Mouse (Mus musculus): ENCODE measurements around the gene Castor1. TPM values are rescaled to one million over a fixed set of nuclear protein-coding genes. Genes with fewer than 3 reads are reported as not detected.
"Not testable (repeated sequence)": the region's sequence is repeated elsewhere in the genome, so short reads cannot be mapped to it uniquely, and the experiment has no call there.

Castor1 gene
- polyA plus RNA-seq (2014; fragmentation: Nextera tagmentation; extraction: Ambion mirVana) = 1.6 and 2.1 TPM in 2 replicates

- H3K9me3 ChIP-seq (ENCODE audit: control insufficient read depth, low read length) = peaks cover 5% of the 10 kb centered on the region; the same call in 1 of the 2 replicates
- no peak within 1 kb of the TSS for H3K27ac ChIP-seq (replicated peaks; ENCODE audit: low read depth, low read length)
- peaks cover 18% of the 10 kb centered on the region for H3K27me3 ChIP-seq (ENCODE audit: control insufficient read depth, insufficient read depth, low read length)
- peak within 1 kb of the TSS; percentile 64 for H3K4me2 ChIP-seq (ENCODE audit: low read length)
- WGBS = 2% methylated on average over 56 of the region's 56 CpGs
- H3K9ac ChIP-seq (replicated peaks; ENCODE audit: low read length) = peak within 1 kb of the TSS; percentile 37; the same call in 1 of the 2 replicates
- peak within 1 kb of the TSS; percentile 34 for H3K4me3 ChIP-seq (replicated peaks; ENCODE audit: low read depth, low read length)
- ATAC-seq (ENCODE audit: low FRiP score, low TSS enrichment) (peak; percentile 73), DNase-seq (peak; percentile 73)
- peaks cover 8% of the 10 kb centered on the region; the same call in 1 of the 2 replicates for H3K4me1 ChIP-seq (ENCODE audit: control insufficient read depth, insufficient read depth, low read length)
- H3K36me3 ChIP-seq (ENCODE audit: control insufficient read depth, insufficient read depth, low read length) = peaks cover 24% of the 10 kb centered on the region
These were observed at the start of gene Castor1 for GRCm38 (mm10) chr11:4217914-4218629. Gene Castor1 (plus strand): TSS chr11:4218225.

- no peak for DNase-seq
These were observed 43.4 kb upstream of the Castor1 start for GRCm38 (mm10) chr11:4174586-4174985.

GRCm38 (mm10) chr11:4177716-4178115, 40.3 kb upstream of the Castor1 start:
- H3K4me3 ChIP-seq (replicated peaks; ENCODE audit: low read depth, low read length) = no peak overlapping the region
- no peak overlapping the region for H3K27ac ChIP-seq (replicated peaks; ENCODE audit: low read depth, low read length)
- H3K4me1 ChIP-seq (ENCODE audit: control insufficient read depth, insufficient read depth, low read length) = no peaks in the 10 kb centered on the region
- no peaks in the 10 kb centered on the region for H3K9me3 ChIP-seq (ENCODE audit: control insufficient read depth, low read length)
- DNase-seq (no peak), ATAC-seq (ENCODE audit: low FRiP score, low TSS enrichment) (no peak)
- no peak overlapping the region for H3K9ac ChIP-seq (replicated peaks; ENCODE audit: low read length)
- no peak overlapping the region for H3K4me2 ChIP-seq (ENCODE audit: low read length)
- peaks cover 100% of the 10 kb centered on the region for H3K36me3 ChIP-seq (ENCODE audit: control insufficient read depth, insufficient read depth, low read length)
- WGBS = 90% methylated on average over 4 of the region's 4 CpGs
- H3K27me3 ChIP-seq (ENCODE audit: control insufficient read depth, insufficient read depth, low read length) = no peaks in the 10 kb centered on the region

More at GRCm38 (mm10) chr11:4174586-4174985, 43.4 kb upstream of the Castor1 start:
- Histone ChIP-seq H3K4me3 (replicated peaks; ENCODE audit: low read depth, low read length) (no peak overlapping the region), H3K9me3 (ENCODE audit: control insufficient read depth, low read length) (no peaks in the 10 kb centered on the region), H3K27ac (replicated peaks; ENCODE audit: low read depth, low read length) (no peak overlapping the region), H3K36me3 (ENCODE audit: control insufficient read depth, insufficient read depth, low read length) (peaks cover 99% of the 10 kb centered on the region), H3K4me2 (ENCODE audit: low read length) (no peak overlapping the region), H3K4me1 (ENCODE audit: control insufficient read depth, insufficient read depth, low read length) (no peaks in the 10 kb centered on the region), H3K9ac (replicated peaks; ENCODE audit: low read length) (no peak overlapping the region), H3K27me3 (ENCODE audit: control insufficient read depth, insufficient read depth, low read length) (no peaks in the 10 kb centered on the region)
- 77% methylated on average over 5 of the region's 5 CpGs for WGBS
- ATAC-seq (ENCODE audit: low FRiP score, low TSS enrichment) = no peak

- peaks cover 63% of the 10 kb centered on the region for H3K36me3 ChIP-seq (ENCODE audit: control insufficient read depth, insufficient read depth, low read length)
- H3K9ac ChIP-seq (replicated peaks; ENCODE audit: low read length) = no peak overlapping the region
- 13% methylated on average over 1 of the region's 1 CpGs for WGBS
- DNase-seq = no peak
- H3K9me3 ChIP-seq (ENCODE audit: control insufficient read depth, low read length) = no peaks in the 10 kb centered on the region
- no peak overlapping the region for H3K27ac ChIP-seq (replicated peaks; ENCODE audit: low read depth, low read length)
- no peak overlapping the region for H3K4me3 ChIP-seq (replicated peaks; ENCODE audit: low read depth, low read length)
- no peaks in the 10 kb centered on the region for H3K27me3 ChIP-seq (ENCODE audit: control insufficient read depth, insufficient read depth, low read length)
- H3K4me1 ChIP-seq (ENCODE audit: control insufficient read depth, insufficient read depth, low read length) = peaks cover 1% of the 10 kb centered on the region; the same call in 1 of the 2 replicates
- no peak for ATAC-seq (ENCODE audit: low FRiP score, low TSS enrichment)
- H3K4me2 ChIP-seq (ENCODE audit: low read length) = no peak overlapping the region
These were observed 36.0 kb upstream of the Castor1 start for GRCm38 (mm10) chr11:4182061-4182460.

- peaks cover 48% of the 10 kb centered on the region for H3K36me3 ChIP-seq (ENCODE audit: control insufficient read depth, insufficient read depth, low read length)
- ATAC-seq (ENCODE audit: low FRiP score, low TSS enrichment) = no peak
- no peaks in the 10 kb centered on the region for H3K9me3 ChIP-seq (ENCODE audit: control insufficient read depth, low read length)
- H3K4me2 ChIP-seq (ENCODE audit: low read length) = no peak overlapping the region
- H3K9ac ChIP-seq (replicated peaks; ENCODE audit: low read length) = no peak overlapping the region
- H3K27me3 ChIP-seq (ENCODE audit: control insufficient read depth, insufficient read depth, low read length) = no peaks in the 10 kb centered on the region
- no peak overlapping the region for H3K27ac ChIP-seq (replicated peaks; ENCODE audit: low read depth, low read length)
- H3K4me1 ChIP-seq (ENCODE audit: control insufficient read depth, insufficient read depth, low read length) = peaks cover 10% of the 10 kb centered on the region
- H3K4me3 ChIP-seq (replicated peaks; ENCODE audit: low read depth, low read length) = no peak overlapping the region
- peak; percentile 53 for DNase-seq
These were observed 34.5 kb upstream of the Castor1 start for GRCm38 (mm10) chr11:4183511-4183910.

- H3K27ac ChIP-seq (replicated peaks; ENCODE audit: low read depth, low read length) = no peak overlapping the region
- DNase-seq (no peak), ATAC-seq (ENCODE audit: low FRiP score, low TSS enrichment) (no peak)
- peaks cover 10% of the 10 kb centered on the region for H3K4me1 ChIP-seq (ENCODE audit: control insufficient read depth, insufficient read depth, low read length)
- H3K9ac ChIP-seq (replicated peaks; ENCODE audit: low read length) = no peak overlapping the region
- no peaks in the 10 kb centered on the region for H3K27me3 ChIP-seq (ENCODE audit: control insufficient read depth, insufficient read depth, low read length)
- 84% methylated on average over 4 of the region's 4 CpGs for WGBS
- H3K36me3 ChIP-seq (ENCODE audit: control insufficient read depth, insufficient read depth, low read length) = peaks cover 39% of the 10 kb centered on the region
- H3K4me3 ChIP-seq (replicated peaks; ENCODE audit: low read depth, low read length) = no peak overlapping the region
- no peaks in the 10 kb centered on the region for H3K9me3 ChIP-seq (ENCODE audit: control insufficient read depth, low read length)
- no peak overlapping the region for H3K4me2 ChIP-seq (ENCODE audit: low read length)
These were observed 33.6 kb upstream of the Castor1 start for GRCm38 (mm10) chr11:4184251-4184952.

- H3K4me2 ChIP-seq (ENCODE audit: low read length); ATAC-seq (ENCODE audit: low FRiP score, low TSS enrichment); H3K4me1 ChIP-seq (ENCODE audit: control insufficient read depth, insufficient read depth, low read length); H3K9me3 ChIP-seq (ENCODE audit: control insufficient read depth, low read length); H3K27ac ChIP-seq (replicated peaks; ENCODE audit: low read depth, low read length); H3K9ac ChIP-seq (replicated peaks; ENCODE audit: low read length); DNase-seq; H3K27me3 ChIP-seq (ENCODE audit: control insufficient read depth, insufficient read depth, low read length); H3K4me3 ChIP-seq (replicated peaks; ENCODE audit: low read depth, low read length): not testable (repeated sequence)
- WGBS = 95% methylated on average over 6 of the region's 6 CpGs
- peaks cover 29% of the 10 kb centered on the region for H3K36me3 ChIP-seq (ENCODE audit: control insufficient read depth, insufficient read depth, low read length)
These were observed 32.5 kb upstream of the Castor1 start for GRCm38 (mm10) chr11:4185480-4185879.

GRCm38 (mm10) chr11:4186486-4187317, 31.3 kb upstream of the Castor1 start, which contains the start of gene Tbc1d10a:
Gene Tbc1d10a (plus strand): TSS chr11:4186789.
- H3K27me3 ChIP-seq (ENCODE audit: control insufficient read depth, insufficient read depth, low read length) = no peaks in the 10 kb centered on the region
- peak; percentile 99 for DNase-seq
- peak; percentile 100 for ATAC-seq (ENCODE audit: low FRiP score, low TSS enrichment)
- H3K4me1 ChIP-seq (ENCODE audit: control insufficient read depth, insufficient read depth, low read length) = peaks cover 10% of the 10 kb centered on the region
- peak within 1 kb of the TSS; percentile 84 for H3K9ac ChIP-seq (replicated peaks; ENCODE audit: low read length)
- peak within 1 kb of the TSS; percentile 57 for H3K27ac ChIP-seq (replicated peaks; ENCODE audit: low read depth, low read length)
- peaks cover 16% of the 10 kb centered on the region for H3K36me3 ChIP-seq (ENCODE audit: control insufficient read depth, insufficient read depth, low read length)
- no peaks in the 10 kb centered on the region for H3K9me3 ChIP-seq (ENCODE audit: control insufficient read depth, low read length)
- H3K4me2 ChIP-seq (ENCODE audit: low read length) = peak within 1 kb of the TSS; percentile 88
- H3K4me3 ChIP-seq (replicated peaks; ENCODE audit: low read depth, low read length) = peak within 1 kb of the TSS; percentile 84
- WGBS = under 1% methylated on average over 71 of the region's 71 CpGs

All from midbrain, embryonic 14.5 days (tissue).